Mouse (Mus musculus) neural tube, embryonic 11.5 days (tissue): ENCODE measurements around the gene Slc47a1. TPM values are rescaled to one million over a fixed set of nuclear protein-coding genes. Genes with fewer than 3 reads are reported as not detected.

ENCODE experiments used
- ATAC-seq: fragments of 200-750 bp; cut with Nextera tagmentation; 2 replicates; pipeline ENCODE4 v1.8.0; 2017; ENCODE audit warnings: moderate number of reproducible peaks, mild to moderate bottlenecking, moderate TSS enrichment, moderate library complexity; ENCODE audit not compliant: insufficient read depth, low FRiP score, low TSS enrichment
- DNase-seq: peaks from one replicate; pipeline ENCODE4 v3.0.0-alpha.2; 2015; ENCODE audit warnings: low spot score
- H3K27ac ChIP-seq: fragments of 300-500 bp; sonication (generic); 2 replicates; pipeline ENCODE4 v1.5.1; 2014; ENCODE audit warnings: low read depth, mild to moderate bottlenecking, low read length
- H3K27me3 ChIP-seq: fragments of 300-500 bp; sonication (generic); 2 replicates; pipeline ENCODE4 v1.6.1; 2014; ENCODE audit warnings: mild to moderate bottlenecking, low read length, mixed read lengths; ENCODE audit not compliant: control insufficient read depth, insufficient read depth
- H3K36me3 ChIP-seq: fragments of 300-500 bp; sonication (generic); 2 replicates; pipeline ENCODE4 v1.6.1; 2014; ENCODE audit warnings: mild to moderate bottlenecking, low read length, moderate library complexity, mixed read lengths; ENCODE audit not compliant: control insufficient read depth, insufficient read depth
- H3K4me1 ChIP-seq: fragments of 300-500 bp; sonication (generic); 2 replicates; pipeline ENCODE4 v1.6.1; 2014; ENCODE audit warnings: low read length, mixed read lengths; ENCODE audit not compliant: control insufficient read depth, insufficient read depth
- H3K4me2 ChIP-seq: fragments of 300-500 bp; sonication (generic); 2 replicates; pipeline ENCODE4 v1.6.1; 2014; ENCODE audit warnings: low read depth, mild to moderate bottlenecking, moderate library complexity
- H3K4me3 ChIP-seq: fragments of 300-500 bp; sonication (generic); 2 replicates; pipeline ENCODE4 v1.5.1; 2014; ENCODE audit warnings: low read depth, low read length
- H3K9ac ChIP-seq: fragments of 300-500 bp; sonication (generic); 2 replicates; pipeline ENCODE4 v1.6.1; 2014; ENCODE audit warnings: mild to moderate bottlenecking, low read length
- H3K9me3 ChIP-seq: fragments of 300-500 bp; sonication (generic); 2 replicates; pipeline ENCODE4 v1.6.1; 2016; ENCODE audit warnings: low read length; ENCODE audit not compliant: control insufficient read depth
- WGBS: fragments of 180-500 bp; shearing (Covaris S2); extraction: QIAGEN DNeasy Blood & Tissue Kit; methylation state at CpG from one replicate; pipeline ENCODE4 v1.1.7; 2014; 5-methylcytosine and 5-hydroxymethylcytosine counted together
- polyA plus RNA-seq: library from polyadenylated mRNA; unstranded; fragments of >200 nt; fragmentation: Nextera tagmentation; extraction: Ambion mirVana; gene quantifications from 2 replicates; pipeline ENCODE4 v1.2.1, GENCODE M21; 2014

The Slc47a1 gene
- polyA plus RNA-seq, 1 experiment from 2014 or later, result 0.08 TPM

- Histone ChIP-seq H3K4me3 (no peak overlapping the region), H3K36me3 (no peaks in the 10 kb centered on the region), H3K4me1 (no peaks in the 10 kb centered on the region), H3K9ac (no peak overlapping the region), H3K27me3 (no peaks in the 10 kb centered on the region), H3K27ac (no peak overlapping the region), H3K4me2 (no peak overlapping the region), H3K9me3 (no peaks in the 10 kb centered on the region)
- 62% methylated on average over 6 of the region's 6 CpGs for WGBS
- ATAC-seq (no peak), DNase-seq (peak; percentile 63)
Measured at GRCm38 (mm10) chr11:61388012-61388411, 9.9 kb upstream of the Slc47a1 start.

- no peaks in the 10 kb centered on the region for H3K27me3 ChIP-seq
- H3K4me3 ChIP-seq, result no peak overlapping the region
- no peak for DNase-seq
- no peak overlapping the region for H3K9ac ChIP-seq
- H3K4me1 ChIP-seq, result no peaks in the 10 kb centered on the region
- H3K36me3 ChIP-seq, result no peaks in the 10 kb centered on the region
- H3K27ac ChIP-seq, result no peak overlapping the region
- H3K9me3 ChIP-seq, result no peaks in the 10 kb centered on the region
- no peak for ATAC-seq
- no peak overlapping the region for H3K4me2 ChIP-seq
- WGBS, result 62% methylated on average over 6 of the region's 6 CpGs
Measured at GRCm38 (mm10) chr11:61387233-61387632, 9.1 kb upstream of the Slc47a1 start.

GRCm38 (mm10) chr11:61385725-61386124, 7.6 kb upstream of the Slc47a1 start:
- Histone ChIP-seq H3K27ac (no peak overlapping the region), H3K9me3 (no peaks in the 10 kb centered on the region), H3K4me3 (no peak overlapping the region), H3K4me1 (no peaks in the 10 kb centered on the region), H3K27me3 (no peaks in the 10 kb centered on the region), H3K4me2 (no peak overlapping the region), H3K36me3 (no peaks in the 10 kb centered on the region), H3K9ac (no peak overlapping the region)
- ATAC-seq (no peak), DNase-seq (no peak)
- WGBS, result 83% methylated on average over 4 of the region's 4 CpGs

- peaks cover 24% of the 10 kb centered on the region for H3K27me3 ChIP-seq
- no peak overlapping the region for H3K27ac ChIP-seq
- H3K4me3 ChIP-seq, result no peak overlapping the region
- H3K9me3 ChIP-seq, result no peaks in the 10 kb centered on the region
- no peaks in the 10 kb centered on the region for H3K36me3 ChIP-seq
- no peaks in the 10 kb centered on the region; the same call in 1 of the 2 replicates for H3K4me1 ChIP-seq
- DNase-seq, result no peak
- no peak overlapping the region for H3K9ac ChIP-seq
- WGBS, result 98% methylated on average over 1 of the region's 1 CpGs
- H3K4me2 ChIP-seq, result no peak overlapping the region
- ATAC-seq, result no peak
Measured at GRCm38 (mm10) chr11:61381272-61381671, 3.1 kb upstream of the Slc47a1 start.

- WGBS, result 66% methylated on average over 4 of the region's 4 CpGs
- no peaks in the 10 kb centered on the region; the same call in 1 of the 2 replicates for H3K4me1 ChIP-seq
- H3K4me3 ChIP-seq, result no peak overlapping the region
- DNase-seq (no peak), ATAC-seq (no peak)
- H3K36me3 ChIP-seq, result no peaks in the 10 kb centered on the region
- peaks cover 24% of the 10 kb centered on the region for H3K27me3 ChIP-seq
- no peak overlapping the region for H3K27ac ChIP-seq
- H3K9ac ChIP-seq, result no peak overlapping the region
- H3K4me2 ChIP-seq, result no peak overlapping the region
- no peaks in the 10 kb centered on the region for H3K9me3 ChIP-seq
Measured at GRCm38 (mm10) chr11:61378651-61379050, 506 bp upstream of the Slc47a1 start.

GRCm38 (mm10) chr11:61368668-61369067, 9.5 kb downstream of the Slc47a1 start:
- Histone ChIP-seq H3K9ac (no peak overlapping the region), H3K36me3 (no peaks in the 10 kb centered on the region), H3K27me3 (no peaks in the 10 kb centered on the region), H3K4me3 (no peak overlapping the region), H3K4me2 (no peak overlapping the region), H3K27ac (no peak overlapping the region), H3K4me1 (no peaks in the 10 kb centered on the region), H3K9me3 (no peaks in the 10 kb centered on the region)
- 97% methylated on average over 2 of the region's 2 CpGs for WGBS
- DNase-seq, result no peak
- ATAC-seq, result no peak

GRCm38 (mm10) chr11:61366517-61367273, 11.4 kb downstream of the Slc47a1 start:
- H3K27ac ChIP-seq, result no peak overlapping the region
- DNase-seq, result no peak
- no peak for ATAC-seq
- H3K4me3 ChIP-seq, result no peak overlapping the region
- H3K9ac ChIP-seq, result no peak overlapping the region
- no peaks in the 10 kb centered on the region for H3K9me3 ChIP-seq
- no peak overlapping the region for H3K4me2 ChIP-seq
- no peaks in the 10 kb centered on the region for H3K4me1 ChIP-seq
- WGBS, result 86% methylated on average over 9 of the region's 9 CpGs
- H3K36me3 ChIP-seq, result no peaks in the 10 kb centered on the region
- H3K27me3 ChIP-seq, result no peaks in the 10 kb centered on the region

GRCm38 (mm10) chr11:61365938-61366337, 12.2 kb downstream of the Slc47a1 start:
- Histone ChIP-seq H3K9me3 (no peaks in the 10 kb centered on the region), H3K4me3 (no peak overlapping the region), H3K4me1 (no peaks in the 10 kb centered on the region), H3K27me3 (no peaks in the 10 kb centered on the region), H3K4me2 (no peak overlapping the region), H3K27ac (no peak overlapping the region), H3K9ac (no peak overlapping the region), H3K36me3 (no peaks in the 10 kb centered on the region)
- WGBS, result 75% methylated on average over 3 of the region's 3 CpGs
- DNase-seq, result no peak
- no peak for ATAC-seq

GRCm38 (mm10) chr11:61364096-61364495, 14.0 kb downstream of the Slc47a1 start:
- H3K4me1 ChIP-seq, result no peaks in the 10 kb centered on the region
- H3K27ac ChIP-seq, result no peak overlapping the region
- no peak overlapping the region for H3K9ac ChIP-seq
- WGBS, result 79% methylated on average over 6 of the region's 6 CpGs
- no peaks in the 10 kb centered on the region for H3K9me3 ChIP-seq
- no peaks in the 10 kb centered on the region for H3K36me3 ChIP-seq
- no peak for ATAC-seq
- no peaks in the 10 kb centered on the region for H3K27me3 ChIP-seq
- no peak for DNase-seq
- H3K4me3 ChIP-seq, result no peak overlapping the region
- no peak overlapping the region for H3K4me2 ChIP-seq
